Mouse (Mus musculus): ENCODE results near the gene Dnajc4.

Dnajc4 gene

DNA sequence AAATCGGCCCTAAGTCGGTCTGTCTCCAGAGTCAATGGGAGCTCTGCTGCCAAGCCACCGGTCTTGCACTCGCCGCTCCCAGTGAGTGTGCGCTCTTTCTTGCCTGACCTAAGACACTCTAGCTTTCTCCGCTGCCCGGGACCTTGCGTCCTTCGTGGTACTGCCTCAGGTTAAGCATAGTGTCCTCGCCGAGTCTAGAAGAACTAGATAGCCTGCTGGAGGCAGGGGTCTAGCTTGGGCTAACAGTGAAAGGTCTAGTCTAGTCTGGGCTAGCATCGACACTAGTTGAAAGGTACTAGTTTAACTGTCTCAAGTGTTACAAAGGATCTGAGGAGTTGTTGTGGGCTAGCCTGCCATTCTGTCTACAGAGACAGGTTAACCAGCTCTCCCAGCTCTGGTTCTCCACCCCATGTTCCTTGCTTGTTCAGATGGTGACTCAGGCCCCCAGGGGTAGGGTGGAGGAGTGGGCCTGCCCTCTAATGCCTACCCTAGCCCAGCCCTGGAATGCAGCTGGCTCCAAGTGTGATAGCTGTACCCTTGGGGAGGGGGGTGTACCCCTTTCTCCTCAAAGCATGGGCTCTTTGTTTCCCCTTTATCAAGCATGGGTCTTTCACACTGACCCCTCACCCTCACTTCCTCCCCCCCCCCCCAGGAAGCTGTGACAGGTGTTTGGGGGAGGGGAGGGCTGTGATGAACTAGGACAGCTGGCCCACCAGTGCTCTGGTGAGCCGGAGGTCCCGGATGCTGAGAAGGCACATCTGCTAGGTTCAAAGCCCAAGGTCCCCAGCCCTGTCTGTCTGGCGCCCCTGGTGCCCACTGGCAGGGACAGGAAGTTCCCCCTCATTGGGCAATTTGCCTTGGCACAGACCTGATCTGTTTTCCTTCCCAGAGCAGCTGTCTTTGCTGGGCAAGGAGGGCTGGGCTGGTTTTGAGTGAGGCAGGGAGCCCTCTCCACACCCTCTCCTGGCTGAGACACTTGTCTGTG, 16.5 kb downstream of the Dnajc4 start, which contains the start of gene Plcb3:
Gene Plcb3 (minus strand): TSS at position 934 of the 985 bp plus-strand sequence.
- 3% methylated on average over 16 of the region's 16 CpGs for WGBS

DNA sequence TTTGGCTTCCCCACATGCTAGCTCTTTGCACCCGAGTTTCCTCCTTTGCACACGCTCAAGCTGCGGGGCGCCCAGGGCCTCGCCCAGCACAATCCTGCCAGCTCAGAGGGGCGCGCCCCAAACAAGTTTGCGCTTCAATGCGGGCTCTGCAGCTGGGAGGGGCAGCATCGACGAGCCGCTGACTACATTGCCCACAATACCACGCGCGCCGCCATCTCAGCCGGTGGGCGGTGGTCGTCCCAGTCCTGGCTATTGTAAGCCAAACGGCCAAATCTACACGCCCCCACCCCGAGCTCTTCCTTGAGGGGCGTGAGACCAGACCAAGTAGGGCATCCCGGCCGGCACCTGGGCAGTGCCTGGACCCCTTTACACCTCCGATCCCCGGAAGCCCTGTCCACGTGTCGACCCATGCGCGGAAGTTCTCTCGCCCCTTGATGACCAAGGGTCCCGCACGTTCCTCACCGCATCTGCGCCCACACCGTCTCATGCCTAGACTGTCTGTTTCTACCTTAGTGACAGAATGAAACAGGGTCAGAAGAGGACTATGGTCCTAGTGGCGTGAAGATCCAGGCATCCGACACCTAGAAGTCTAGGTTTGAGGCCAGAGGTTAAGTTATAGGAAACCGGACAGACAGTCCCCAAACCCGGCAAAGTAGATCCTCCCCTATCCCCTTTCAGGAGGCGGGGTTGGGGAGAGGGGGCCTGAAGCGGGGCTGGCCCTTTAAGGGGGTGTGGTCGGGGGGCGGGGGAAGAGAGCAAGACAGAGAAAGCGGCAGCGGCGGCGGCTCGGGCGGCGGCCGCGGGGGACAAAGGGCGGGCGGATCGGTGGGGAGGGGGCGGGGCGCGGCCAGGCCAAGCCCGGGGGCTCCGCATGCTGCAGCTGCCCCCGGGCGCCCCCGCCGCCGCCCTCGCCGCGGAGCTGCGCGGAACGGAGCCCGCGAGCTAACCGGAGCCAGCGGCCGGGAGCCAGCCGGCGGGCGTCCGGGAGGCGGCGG, 17.9 kb downstream of the Dnajc4 start, which contains the start of gene Ppp1r14b:
Gene Ppp1r14b (plus strand): TSS at position 758 of the 995 bp plus-strand sequence.
- WGBS = 1% methylated on average over 73 of the region's 84 CpGs

DNA sequence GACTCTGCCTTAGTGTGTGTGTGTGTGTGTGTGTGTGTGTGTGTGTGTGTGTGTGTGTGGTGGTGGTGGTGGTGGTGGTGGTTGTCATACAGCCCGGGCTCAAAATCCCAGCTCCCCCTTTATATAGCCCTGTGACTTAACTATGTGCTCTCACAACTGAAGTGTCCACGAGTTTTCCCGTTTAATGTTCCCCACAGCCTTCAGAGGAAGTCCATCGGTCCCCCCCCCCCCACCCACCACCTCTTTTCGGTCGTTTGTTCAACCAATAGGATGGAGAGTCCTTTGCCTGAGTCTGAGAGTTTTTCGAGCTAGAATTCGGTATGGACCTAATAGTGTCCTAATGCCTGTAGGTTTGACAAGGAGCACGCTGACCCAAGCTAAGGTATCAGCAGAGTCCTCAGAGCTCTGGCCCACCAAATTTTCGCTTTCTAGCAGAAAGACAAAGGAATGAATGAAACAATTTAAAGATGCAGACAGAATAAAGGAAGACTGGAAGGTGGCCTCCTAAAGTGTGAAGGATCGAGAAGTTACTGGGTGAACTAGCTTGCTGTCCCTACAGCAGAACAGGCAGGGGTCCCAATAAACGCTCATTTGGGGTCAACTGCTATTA, 18.7 kb downstream of the Dnajc4 start:
- 33% methylated on average over 12 of the region's 12 CpGs for whole genome bisulfite sequencing

DNA sequence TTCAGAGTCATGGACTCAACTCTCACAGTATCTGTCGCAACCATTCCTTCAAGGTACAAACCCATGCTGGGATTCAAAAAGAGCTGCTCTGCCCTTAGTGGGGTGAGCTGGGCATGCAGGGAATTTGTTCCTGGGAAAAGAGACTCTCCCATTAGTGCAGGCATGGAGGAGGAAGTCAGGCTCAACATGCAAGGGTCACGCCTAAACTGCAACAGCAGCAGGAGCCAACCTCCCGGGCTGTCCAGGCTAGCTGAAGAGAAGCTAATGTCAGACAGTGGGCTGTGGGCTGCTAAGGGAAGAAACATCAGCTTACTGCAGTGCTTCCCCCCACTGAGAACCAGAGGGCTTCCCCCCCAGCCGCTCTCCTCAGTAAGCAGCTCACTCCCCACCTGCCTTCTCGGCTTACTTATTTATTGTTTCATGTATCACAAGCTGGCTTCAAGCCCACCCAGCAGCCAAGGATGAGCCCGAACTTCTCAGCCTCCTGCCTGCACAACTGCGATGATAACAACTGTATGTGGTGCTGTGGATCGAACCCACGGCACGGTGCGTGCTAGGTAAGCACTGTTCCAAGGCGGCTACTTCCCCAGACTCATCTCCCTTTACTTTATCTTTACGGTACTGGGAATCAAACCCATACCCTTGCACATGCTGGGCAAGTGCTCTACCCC, 20.0 kb downstream of the Dnajc4 start:
- 90% methylated on average over 13 of the region's 13 CpGs for WGBS

DNA sequence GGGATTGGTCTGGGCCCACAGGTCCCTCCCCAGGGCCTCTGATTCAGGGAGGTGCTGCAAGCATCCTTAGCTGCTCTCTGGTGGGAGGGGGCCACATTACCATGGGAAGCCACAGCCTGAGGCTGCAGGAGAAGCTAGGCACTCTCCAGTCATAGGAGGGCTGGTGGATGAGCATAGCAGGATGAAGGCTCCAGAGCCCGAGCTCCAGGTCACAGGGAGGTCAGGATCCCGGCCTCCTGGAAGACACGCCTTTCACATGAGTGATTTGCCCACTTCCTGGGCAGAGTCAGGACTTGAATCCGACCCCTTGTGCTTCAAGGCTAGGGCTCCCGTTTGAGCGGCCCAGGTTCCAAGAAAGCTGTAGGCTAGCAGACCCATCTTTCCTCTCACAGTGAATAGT, 20.7 kb downstream of the Dnajc4 start:
- 72% methylated on average over 6 of the region's 6 CpGs for WGBS

DNA sequence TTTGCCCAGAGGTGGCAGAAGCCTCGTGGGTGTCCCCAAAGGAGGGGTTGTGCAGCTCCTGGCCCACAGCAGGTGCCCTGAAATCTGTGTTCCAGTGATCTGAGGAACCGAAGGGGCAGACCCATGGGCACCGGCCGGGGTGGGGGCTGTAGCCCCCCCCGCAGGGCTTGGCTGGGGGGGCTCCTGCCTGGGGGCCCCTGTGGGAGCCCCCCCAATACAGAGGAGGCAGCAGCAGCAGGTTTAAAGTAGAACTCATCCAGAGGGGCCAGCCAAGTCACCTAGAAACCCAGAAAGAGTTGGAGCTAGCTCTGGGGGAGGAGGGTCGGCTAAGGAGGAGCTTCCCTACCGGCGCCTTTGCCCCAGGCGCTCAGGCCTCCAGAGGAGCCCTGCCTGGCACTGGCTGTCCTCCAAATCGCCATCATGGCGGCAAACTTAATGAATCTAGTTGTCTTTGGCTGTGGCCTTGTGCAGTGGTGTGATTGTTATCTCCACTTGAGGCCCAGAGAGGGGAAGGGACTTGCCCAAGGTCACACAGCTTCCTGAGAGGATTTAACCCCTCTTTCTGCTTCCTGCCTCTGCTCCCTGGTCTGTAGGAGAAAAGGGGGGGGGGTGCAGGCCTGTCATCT, 21.8 kb downstream of the Dnajc4 start:
- 29% methylated on average over 11 of the region's 11 CpGs for WGBS

DNA sequence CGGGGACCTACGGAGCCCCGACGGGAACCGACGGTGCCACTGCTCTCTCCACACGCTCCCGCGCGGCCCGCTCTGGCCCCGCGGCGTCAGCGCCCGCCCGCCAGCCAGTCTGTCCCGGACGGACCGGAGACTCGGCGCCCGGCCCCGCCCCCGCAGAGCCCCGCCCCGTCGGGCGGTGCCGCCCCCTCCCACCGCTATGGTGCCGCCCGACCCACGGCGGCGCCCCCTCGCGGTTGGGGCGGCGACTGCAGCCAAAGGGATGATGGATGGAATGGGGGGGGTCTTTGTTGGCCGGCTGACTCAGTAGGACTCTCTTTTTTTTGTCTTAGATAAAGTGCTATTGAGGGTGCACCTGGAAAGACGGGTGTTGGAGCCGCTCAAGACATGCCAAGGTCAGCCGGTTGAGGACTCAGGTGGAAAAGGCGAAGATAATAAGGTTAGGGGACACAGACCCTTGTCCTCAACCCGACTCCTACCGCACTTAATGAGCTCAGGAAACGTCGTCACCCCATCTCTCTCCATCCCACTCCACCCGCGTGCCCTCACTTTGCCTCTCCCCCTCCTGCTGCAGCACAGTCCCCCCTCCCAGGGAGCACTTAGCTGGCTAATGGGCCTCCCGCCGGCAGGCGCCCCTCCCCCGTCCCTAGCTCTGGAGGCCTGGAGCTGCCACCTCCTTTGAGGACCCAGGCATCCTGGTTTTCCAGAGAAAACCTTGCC, 22.5 kb downstream of the Dnajc4 start:
- 2% methylated on average over 55 of the region's 55 CpGs for WGBS

DNA sequence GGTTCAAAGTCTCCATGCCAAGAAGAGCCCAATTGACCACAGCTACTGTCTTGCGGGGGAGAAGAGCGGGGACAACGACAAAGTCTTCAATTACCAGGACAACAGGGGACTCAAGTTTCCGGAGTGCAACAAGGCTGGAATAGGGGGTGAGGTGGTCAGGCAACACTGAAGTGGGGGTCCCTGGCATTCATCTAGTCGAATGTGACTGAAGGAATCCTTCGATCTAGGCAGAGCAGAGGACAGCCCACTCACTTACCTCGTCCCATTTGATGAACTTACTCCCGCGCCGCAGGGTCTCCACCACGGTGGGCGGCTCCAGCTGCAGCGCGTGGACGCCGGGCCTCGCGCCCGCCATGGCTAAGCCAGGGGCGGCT, 23.1 kb downstream of the Dnajc4 start:
- 9% methylated on average over 20 of the region's 20 CpGs for WGBS

DNA sequence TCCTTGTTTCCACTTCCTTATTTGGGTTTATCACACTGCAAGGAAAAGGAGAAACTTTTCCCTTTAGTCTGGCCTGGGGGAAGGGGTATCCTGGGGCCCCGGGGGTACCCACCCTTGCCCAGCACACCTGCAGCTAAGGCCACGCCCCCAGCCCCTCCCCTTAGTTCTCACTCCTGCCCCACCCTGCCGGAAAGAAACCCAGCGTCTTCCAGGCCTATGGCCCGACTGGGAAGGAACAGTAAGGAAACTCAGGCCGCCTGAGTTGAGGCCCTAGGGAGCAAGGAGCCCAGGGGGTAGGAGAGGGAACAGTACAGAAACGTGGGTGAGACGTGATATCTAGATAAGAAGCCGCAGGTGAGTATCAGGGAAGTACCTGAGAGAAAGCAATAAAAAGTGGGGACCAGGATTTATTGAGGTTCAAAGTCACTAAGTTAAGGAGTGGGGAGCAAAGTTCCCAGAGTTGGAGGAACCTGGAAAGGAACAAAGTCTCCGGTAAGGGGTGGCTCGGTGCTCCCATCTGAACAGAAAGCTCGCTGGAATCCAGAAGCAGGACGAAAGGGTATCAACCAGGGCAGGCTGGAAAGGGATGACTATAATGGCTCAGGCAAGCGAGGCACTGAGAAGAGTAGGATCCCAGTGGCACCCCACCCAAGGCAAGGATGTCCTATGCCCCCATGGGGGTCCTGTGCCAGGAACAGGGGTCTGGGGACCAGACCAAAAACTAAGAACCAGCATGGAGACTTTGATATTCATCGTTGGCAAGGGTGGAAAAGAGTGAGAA, 23.7 kb downstream of the Dnajc4 start:
- 40% methylated on average over 15 of the region's 15 CpGs for WGBS

DNA sequence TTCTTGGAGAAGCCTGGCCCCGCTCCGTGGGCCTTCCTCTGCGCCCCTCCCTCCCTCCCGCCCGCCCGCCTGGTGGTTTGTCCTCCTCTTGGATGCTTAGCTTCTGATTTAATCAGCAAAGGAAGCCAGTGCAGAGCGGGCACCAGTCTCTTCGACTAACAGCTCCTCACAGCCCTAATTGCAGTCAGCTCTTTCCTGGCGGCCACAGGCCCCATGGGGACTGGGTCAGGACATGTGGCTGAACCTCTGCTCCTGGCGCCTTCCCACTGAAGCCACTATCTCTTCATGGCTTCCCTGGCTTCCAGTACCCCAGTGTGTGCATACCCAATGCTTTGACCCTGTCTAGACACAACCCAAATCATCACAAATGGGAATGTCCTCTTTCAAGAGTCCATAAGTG, 35.9 kb downstream of the Dnajc4 start:
- 89% methylated on average over 10 of the region's 10 CpGs for WGBS

DNA sequence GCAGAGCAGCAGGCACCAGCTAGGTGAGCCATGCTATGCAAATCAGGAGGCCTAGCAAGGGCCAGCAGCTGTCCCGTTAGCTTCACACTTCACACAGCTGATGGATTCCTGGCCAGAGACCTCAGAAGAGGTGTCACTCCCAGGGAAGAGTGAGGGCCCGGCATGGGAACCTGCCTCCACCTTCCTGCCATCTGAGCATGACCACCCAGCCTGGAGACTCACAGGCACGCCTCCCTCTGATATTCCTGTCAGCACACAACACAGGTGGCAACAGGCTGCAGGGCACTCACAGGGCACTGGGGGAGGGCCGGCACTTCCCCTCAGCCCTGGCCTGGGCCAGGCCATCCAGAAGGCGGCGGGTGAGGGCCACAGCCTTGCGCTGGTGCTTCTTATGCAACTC, 36.9 kb downstream of the Dnajc4 start:
- WGBS = 89% methylated on average over 7 of the region's 7 CpGs

DNA sequence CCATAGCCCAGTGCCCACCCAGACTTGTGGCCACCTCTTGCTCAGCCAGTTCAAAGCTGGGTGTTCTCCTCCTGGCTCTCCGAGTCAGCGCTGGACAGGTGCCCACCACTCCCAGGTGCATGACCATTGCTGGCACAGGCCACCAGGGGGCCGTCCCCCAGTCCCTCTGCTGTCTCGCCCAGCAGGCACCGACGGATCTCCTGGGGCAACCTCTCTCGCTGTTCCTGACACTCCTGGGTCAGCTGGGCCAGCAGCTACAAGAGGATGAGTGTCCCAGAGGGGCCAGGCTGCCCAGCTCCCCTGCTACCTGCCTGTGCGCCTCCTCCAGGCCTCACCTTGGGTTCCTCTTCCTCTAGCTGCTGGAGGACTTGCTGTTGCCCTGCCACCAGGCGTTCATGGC, 38.3 kb downstream of the Dnajc4 start:
- WGBS = 56% methylated on average over 9 of the region's 9 CpGs

DNA sequence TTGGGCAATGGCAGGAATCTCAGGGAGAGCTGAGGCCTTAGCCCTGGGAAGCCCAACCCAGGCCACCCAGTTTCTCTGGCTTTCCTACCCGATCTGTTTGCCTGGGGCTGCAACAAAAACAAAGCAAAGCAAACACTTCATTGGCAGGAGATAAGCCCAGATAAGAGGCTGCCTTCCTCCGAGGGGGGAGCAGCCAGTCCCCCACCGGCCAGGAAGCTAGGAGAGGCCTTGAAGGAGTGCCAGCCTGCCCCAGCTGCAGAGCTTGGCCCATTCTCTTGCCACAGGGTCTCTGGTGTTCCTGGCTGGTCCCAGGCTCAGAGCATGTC, 39.7 kb downstream of the Dnajc4 start:
- 12% methylated on average over 3 of the region's 3 CpGs for whole genome bisulfite sequencing

DNA sequence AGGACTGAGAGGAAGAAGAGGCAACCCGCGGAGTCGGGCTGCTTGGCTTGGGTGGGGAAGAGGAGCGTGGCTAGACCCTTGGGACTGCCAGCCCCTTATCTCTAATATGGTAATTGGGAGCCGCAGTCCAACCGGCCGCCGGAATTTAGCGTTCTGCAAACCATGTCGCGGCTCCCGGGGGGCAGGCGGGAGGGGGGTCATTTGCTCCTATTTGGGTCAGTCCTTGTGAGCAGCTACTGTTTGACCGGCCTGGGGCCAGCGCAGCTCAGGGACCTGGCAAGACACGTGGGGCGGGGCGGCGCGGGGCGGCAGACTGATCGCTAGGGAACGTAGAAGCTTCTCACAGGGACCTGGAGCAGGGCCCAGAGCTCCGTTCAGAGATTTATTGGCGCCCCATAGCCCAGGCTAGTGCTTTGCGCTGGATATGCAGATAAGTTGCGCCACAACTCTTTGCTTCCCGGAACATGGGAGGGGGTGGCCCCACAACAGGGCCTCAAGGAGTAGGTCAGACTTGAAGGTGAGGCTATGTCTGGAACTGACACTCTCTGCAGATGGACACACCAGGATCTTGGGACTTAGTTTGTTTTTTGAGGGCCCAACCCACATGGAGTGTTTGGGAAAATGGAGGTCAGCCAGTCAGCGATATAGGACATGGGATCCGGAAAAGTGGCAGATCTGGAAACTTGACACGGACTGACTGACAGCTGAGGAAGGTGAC, 40.2 kb downstream of the Dnajc4 start:
- 3% methylated on average over 31 of the region's 31 CpGs for WGBS

DNA sequence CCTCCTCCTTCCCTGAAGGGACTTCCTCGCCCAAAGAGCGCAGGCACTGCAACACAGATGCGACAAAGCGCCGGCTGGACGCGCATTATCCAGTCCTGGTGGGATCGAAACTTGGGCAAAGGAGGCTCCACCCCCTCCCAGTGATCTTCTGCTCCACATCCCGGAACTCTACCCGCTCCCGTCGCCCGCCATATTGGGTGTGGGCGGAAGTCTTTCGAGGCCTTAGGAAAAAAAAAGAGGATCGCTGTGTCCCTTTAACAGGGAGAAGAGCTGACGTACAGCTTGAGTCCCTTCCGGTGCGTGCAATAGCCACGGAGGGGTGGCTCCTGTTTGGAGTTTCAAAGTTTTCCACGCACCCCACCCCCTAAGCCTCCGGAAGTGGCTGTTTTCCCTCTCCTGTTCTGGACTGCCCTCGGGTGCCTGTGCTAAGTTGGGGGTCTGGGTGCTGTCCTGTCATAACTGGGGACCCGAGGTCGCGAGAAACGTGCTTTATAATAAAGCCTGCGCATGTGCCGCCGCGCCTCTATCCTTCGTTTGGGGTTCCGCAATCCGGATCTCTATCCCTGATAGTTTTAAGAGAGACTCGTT, 40.9 kb downstream of the Dnajc4 start:
- under 1% methylated on average over 35 of the region's 35 CpGs for WGBS

DNA sequence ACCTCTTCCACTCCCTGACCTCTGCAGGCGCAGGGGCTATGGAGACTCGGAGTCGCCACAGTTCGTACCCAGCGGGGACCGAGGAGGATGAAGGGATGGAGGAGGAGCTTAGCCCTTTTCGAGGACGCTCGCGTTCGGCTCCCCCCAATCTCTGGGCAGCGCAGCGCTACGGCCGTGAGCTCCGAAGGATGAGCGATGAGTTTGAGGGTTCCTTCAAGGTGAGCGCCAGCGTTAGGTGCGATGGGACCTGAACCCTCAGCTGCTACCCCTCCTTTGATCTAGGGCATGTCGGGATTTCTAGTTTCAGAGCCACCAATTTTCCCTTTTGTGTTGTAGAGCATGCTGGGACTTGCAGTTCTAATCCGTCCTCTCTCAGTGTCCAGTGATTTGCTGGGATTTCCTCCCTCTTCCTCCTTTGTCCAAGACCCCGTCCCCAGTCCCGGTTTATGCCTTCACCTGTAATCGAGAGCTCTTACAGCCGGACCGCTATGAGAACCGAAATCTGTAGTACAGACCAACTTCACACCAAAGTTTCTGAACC, 41.7 kb downstream of the Dnajc4 start:
- under 1% methylated on average over 28 of the region's 28 CpGs for WGBS

DNA sequence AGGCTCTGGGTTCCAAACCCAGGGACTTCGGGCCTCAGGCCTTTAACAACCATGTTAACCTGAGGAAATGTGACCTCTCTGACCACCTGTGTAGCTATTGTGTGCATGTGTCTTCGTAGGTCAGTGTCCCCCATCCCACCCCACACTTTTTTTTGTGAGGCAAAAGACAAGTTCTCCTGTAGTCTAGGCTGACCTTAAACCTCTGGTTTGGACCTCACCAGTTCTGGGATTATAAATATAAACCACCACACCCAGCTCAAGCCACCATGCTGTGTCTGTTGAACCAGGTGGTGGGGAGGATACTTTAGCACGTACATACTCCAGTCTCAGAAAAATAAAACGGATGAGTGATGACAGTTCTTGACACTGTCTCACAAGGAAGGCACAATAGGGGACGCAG, 42.4 kb downstream of the Dnajc4 start:
- 46% methylated on average over 5 of the region's 5 CpGs for WGBS

DNA sequence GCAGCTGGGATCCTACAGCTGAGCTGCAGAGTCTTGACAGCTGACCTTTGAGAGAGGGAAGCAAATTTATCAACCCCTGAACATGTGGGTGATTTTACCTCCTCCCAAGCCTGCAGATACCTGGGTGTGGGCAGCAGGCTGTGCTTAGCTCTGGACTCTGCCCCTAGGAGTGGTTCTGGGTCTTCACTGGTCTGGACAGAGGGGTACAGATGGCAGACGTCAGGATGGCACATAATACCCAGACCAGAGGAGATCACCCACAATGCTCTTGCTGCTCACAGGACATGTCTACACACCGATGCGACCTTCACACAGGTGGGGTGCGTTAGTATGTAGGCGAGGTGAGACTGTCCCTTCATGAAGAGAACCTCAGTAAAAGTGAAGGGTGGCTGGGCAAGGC, 42.8 kb downstream of the Dnajc4 start:
- WGBS = 94% methylated on average over 5 of the region's 5 CpGs

All from cerebral cortex, adult 2 months (tissue).